Mouse (Mus musculus): ENCODE measurements around the gene Banp. TPM values are rescaled to one million over a fixed set of nuclear protein-coding genes. Genes with fewer than 3 reads are reported as not detected.

Gene Banp
- polyA plus RNA-seq, 1 experiment from 2014 or later = 54.7 TPM

DNA sequence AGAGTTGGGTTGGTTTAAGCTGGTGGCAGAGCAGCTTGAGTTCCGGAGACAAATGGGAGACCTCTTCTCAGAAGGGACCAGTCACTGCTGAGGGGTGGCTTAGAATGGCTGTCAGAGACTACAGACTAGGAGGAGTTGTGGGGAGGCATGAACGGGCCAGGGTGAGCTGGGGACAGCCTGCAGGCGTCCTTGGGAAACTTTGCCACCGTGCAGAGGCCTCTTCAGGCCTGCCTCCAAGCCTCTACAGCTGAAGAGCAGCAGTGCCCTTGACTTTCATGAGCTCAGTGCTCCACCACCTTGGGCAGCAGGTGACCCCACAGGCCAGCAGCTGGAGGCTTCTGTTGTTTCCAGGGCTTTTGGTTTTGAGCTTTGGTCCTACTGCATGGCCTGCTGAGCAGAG, 49.1 kb downstream of the Banp start:
- H3K36me3 ChIP-seq (ENCODE audit: control insufficient read depth, insufficient read depth, low read length) = peaks cover 31% of the 10 kb centered on the region
- no peaks in the 10 kb centered on the region for H3K4me1 ChIP-seq (ENCODE audit: control insufficient read depth, insufficient read depth, low read length)
- H3K4me3 ChIP-seq (ENCODE audit: low read depth, low read length) = no peak overlapping the region
- H3K27me3 ChIP-seq (ENCODE audit: control insufficient read depth, insufficient read depth, low read depth, low read length) = no peaks in the 10 kb centered on the region
- ATAC-seq = no peak
- H3K9me3 ChIP-seq (replicated peaks; ENCODE audit: control insufficient read depth, low read length, poor library complexity, severe bottlenecking) = no peaks in the 10 kb centered on the region
- 88% methylated on average over 4 of the region's 4 CpGs for WGBS
- no peak overlapping the region for H3K27ac ChIP-seq (ENCODE audit: low read length)
- H3K9ac ChIP-seq (ENCODE audit: low read depth, low read length) = no peak overlapping the region
- H3K4me2 ChIP-seq (ENCODE audit: low read length) = no peak overlapping the region

DNA sequence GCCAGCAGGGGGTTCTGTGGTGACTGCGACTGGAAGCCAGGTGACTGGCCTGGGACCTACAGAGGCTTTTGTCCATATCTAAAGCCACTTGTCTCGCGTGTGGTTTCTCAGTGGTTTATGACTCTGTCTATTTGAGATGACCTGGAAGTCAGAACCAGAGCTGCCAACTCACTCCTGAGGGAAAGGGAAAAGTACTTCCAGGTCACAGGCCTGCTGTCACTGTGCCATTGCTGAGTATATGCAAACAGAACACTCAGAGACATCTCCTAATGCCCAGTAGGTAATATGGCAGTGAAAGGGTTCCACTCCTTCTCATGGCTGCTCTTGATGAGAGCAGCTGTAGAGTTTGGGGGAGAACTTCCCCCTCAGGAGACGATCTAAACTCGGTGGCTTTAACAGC, 49.7 kb downstream of the Banp start:
- WGBS = 90% methylated on average over 5 of the region's 5 CpGs
- Histone ChIP-seq H3K36me3 (ENCODE audit: control insufficient read depth, insufficient read depth, low read length) (peaks cover 31% of the 10 kb centered on the region), H3K27me3 (ENCODE audit: control insufficient read depth, insufficient read depth, low read depth, low read length) (no peaks in the 10 kb centered on the region), H3K4me1 (ENCODE audit: control insufficient read depth, insufficient read depth, low read length) (peaks cover 3% of the 10 kb centered on the region; the same call in 1 of the 2 replicates), H3K9me3 (replicated peaks; ENCODE audit: control insufficient read depth, low read length, poor library complexity, severe bottlenecking) (no peaks in the 10 kb centered on the region), H3K4me3 (ENCODE audit: low read depth, low read length) (no peak overlapping the region), H3K27ac (ENCODE audit: low read length) (no peak overlapping the region), H3K4me2 (ENCODE audit: low read length) (no peak overlapping the region), H3K9ac (ENCODE audit: low read depth, low read length) (no peak overlapping the region)
- ATAC-seq = no peak

DNA sequence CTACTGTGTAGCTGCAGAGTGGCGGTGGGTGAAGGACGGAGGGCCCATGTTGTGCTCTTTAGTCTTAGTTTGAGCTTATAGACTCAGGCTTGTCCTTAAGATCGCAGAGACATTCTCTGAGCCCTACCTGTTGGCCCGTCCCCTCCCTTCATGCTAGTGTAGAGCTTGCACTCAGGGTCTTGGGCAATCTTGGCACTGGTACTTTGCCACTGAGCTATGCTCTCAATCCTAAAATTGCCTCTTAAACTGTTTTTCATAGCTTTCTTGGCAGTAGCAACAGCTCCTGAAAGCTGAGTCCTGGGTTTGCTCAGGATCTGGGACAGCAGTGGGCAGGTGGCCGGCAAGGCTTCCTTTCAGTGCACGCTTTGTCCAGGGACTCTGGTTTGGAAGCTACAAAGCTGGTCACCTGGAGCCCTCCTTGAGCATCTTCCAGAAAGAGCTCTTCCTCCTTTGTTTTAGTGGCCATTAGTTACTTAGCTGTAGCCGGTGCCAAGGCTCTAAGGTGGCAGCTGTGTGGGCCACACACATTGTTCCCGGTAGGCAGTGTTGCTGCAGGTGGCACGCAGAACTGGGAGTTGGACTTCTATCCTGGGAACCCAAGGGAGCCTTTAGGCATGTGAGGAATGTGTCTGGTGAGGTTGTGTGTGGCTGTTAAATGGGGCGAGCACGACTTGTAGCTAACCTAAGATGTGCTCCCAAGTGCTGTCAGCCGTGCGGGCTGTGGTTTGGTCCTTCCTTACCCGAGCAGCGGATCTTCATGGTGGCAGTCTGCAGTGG, 52.0 kb downstream of the Banp start:
- Histone ChIP-seq H3K4me1 (ENCODE audit: control insufficient read depth, insufficient read depth, low read length) (peaks cover 3% of the 10 kb centered on the region; the same call in 1 of the 2 replicates), H3K4me3 (ENCODE audit: low read depth, low read length) (no peak overlapping the region), H3K27ac (ENCODE audit: low read length) (no peak overlapping the region), H3K4me2 (ENCODE audit: low read length) (no peak overlapping the region), H3K9ac (ENCODE audit: low read depth, low read length) (no peak overlapping the region), H3K27me3 (ENCODE audit: control insufficient read depth, insufficient read depth, low read depth, low read length) (no peaks in the 10 kb centered on the region), H3K36me3 (ENCODE audit: control insufficient read depth, insufficient read depth, low read length) (peaks cover 34% of the 10 kb centered on the region), H3K9me3 (replicated peaks; ENCODE audit: control insufficient read depth, low read length, poor library complexity, severe bottlenecking) (no peaks in the 10 kb centered on the region)
- no peak for ATAC-seq
- 93% methylated on average over 15 of the region's 15 CpGs for WGBS

DNA sequence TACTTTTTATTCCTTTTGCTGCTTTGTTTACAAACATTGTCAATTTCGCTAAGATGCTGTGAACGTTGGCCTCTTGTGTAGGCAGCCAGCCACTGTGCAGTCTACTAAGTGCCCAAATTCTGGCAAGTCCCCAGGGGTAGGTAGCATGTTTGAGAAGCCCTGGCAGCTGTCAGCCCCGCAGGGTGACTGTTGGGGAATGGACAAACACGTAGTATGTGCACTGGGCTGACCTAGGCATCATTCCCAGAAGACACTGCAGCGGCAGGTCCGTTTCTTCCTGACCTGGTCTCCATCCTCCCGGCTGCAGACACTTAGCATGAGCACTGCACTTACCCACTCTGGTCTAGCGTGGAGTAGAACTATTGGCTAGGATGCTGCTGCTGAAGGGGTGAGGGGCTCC, 54.1 kb downstream of the Banp start:
- Histone ChIP-seq H3K4me3 (ENCODE audit: low read depth, low read length) (no peak overlapping the region), H3K36me3 (ENCODE audit: control insufficient read depth, insufficient read depth, low read length) (peaks cover 22% of the 10 kb centered on the region), H3K9me3 (replicated peaks; ENCODE audit: control insufficient read depth, low read length, poor library complexity, severe bottlenecking) (no peaks in the 10 kb centered on the region), H3K4me2 (ENCODE audit: low read length) (no peak overlapping the region), H3K27me3 (ENCODE audit: control insufficient read depth, insufficient read depth, low read depth, low read length) (no peaks in the 10 kb centered on the region), H3K4me1 (ENCODE audit: control insufficient read depth, insufficient read depth, low read length) (peaks cover 3% of the 10 kb centered on the region; the same call in 1 of the 2 replicates), H3K9ac (ENCODE audit: low read depth, low read length) (no peak overlapping the region), H3K27ac (ENCODE audit: low read length) (peak overlapping the region; percentile 50; the same call in 1 of the 2 replicates)
- WGBS = 78% methylated on average over 8 of the region's 8 CpGs
- ATAC-seq = no peak

DNA sequence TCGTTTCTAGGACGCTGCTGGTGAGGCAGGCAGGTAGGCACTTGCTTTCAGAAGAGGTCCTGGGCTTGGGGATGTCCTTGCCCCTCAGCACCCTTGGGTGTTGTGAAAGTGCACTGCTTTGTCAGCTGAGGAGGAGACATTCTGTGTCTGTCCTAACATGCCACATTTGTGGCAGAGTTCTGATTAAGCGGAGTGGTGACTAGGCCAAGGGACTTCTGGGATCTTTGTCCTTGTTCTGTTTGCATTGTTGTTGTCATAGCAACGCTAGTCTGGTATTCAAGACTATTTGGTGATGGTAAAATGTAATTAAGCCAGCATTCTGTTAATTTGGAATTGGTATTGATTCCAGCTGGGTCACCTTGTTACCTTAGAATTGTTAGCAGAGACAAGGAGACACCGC, 54.6 kb downstream of the Banp start:
- H3K27me3 ChIP-seq (ENCODE audit: control insufficient read depth, insufficient read depth, low read depth, low read length) = no peaks in the 10 kb centered on the region
- H3K36me3 ChIP-seq (ENCODE audit: control insufficient read depth, insufficient read depth, low read length) = peaks cover 19% of the 10 kb centered on the region
- WGBS = 80% methylated on average over 5 of the region's 5 CpGs
- ATAC-seq = no peak
- H3K9ac ChIP-seq (ENCODE audit: low read depth, low read length) = no peak overlapping the region
- no peak overlapping the region for H3K4me2 ChIP-seq (ENCODE audit: low read length)
- H3K4me3 ChIP-seq (ENCODE audit: low read depth, low read length) = no peak overlapping the region
- H3K27ac ChIP-seq (ENCODE audit: low read length) = peak overlapping the region; percentile 50; the same call in 1 of the 2 replicates
- no peaks in the 10 kb centered on the region for H3K9me3 ChIP-seq (replicated peaks; ENCODE audit: control insufficient read depth, low read length, poor library complexity, severe bottlenecking)
- H3K4me1 ChIP-seq (ENCODE audit: control insufficient read depth, insufficient read depth, low read length) = peaks cover 3% of the 10 kb centered on the region; the same call in 1 of the 2 replicates

DNA sequence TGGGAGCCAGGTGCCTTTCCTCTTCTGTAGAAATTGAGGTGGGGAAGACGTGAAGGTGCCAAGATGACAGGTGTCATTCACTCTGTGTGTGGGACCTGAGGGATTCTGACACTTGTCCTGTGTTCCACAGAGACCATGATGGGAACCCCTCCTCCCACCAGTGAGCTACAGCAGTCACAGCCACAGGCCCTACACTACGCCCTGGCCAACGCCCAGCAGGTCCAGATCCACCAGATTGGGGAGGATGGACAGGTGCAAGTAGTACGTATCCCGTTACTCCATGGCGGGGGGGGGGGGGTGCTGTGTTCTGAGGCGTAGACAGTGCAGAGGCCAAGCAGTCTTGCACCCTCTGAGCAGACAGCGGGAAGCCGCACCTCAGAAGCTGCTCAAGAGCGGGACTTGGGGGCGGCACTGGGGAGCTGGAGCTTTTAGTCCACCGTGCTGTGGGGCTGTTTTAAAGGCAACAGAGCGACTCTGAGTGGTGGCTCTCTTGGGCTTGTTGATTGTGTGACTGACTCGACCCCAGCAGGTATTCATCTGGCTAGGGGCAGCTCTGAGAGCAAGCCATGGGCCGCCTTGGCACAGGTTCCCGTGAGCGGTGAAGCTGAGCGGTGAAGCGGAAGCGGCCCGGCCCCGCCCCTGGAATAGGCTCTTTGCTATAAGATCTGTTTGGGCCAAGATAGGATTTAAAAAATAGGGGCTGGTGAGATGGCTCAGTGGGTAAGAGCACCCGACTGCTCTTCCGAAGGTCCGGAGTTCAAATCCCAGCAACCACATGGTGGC, 56.1 kb downstream of the Banp start:
- H3K4me1 ChIP-seq (ENCODE audit: control insufficient read depth, insufficient read depth, low read length) = peaks cover 3% of the 10 kb centered on the region; the same call in 1 of the 2 replicates
- H3K4me3 ChIP-seq (ENCODE audit: low read depth, low read length) = no peak overlapping the region
- no peak overlapping the region for H3K9ac ChIP-seq (ENCODE audit: low read depth, low read length)
- no peak overlapping the region for H3K27ac ChIP-seq (ENCODE audit: low read length)
- H3K9me3 ChIP-seq (replicated peaks; ENCODE audit: control insufficient read depth, low read length, poor library complexity, severe bottlenecking) = no peaks in the 10 kb centered on the region
- ATAC-seq = no peak
- H3K36me3 ChIP-seq (ENCODE audit: control insufficient read depth, insufficient read depth, low read length) = peaks cover 9% of the 10 kb centered on the region
- H3K27me3 ChIP-seq (ENCODE audit: control insufficient read depth, insufficient read depth, low read depth, low read length) = no peaks in the 10 kb centered on the region
- no peak overlapping the region for H3K4me2 ChIP-seq (ENCODE audit: low read length)
- WGBS = 81% methylated on average over 25 of the region's 25 CpGs

DNA sequence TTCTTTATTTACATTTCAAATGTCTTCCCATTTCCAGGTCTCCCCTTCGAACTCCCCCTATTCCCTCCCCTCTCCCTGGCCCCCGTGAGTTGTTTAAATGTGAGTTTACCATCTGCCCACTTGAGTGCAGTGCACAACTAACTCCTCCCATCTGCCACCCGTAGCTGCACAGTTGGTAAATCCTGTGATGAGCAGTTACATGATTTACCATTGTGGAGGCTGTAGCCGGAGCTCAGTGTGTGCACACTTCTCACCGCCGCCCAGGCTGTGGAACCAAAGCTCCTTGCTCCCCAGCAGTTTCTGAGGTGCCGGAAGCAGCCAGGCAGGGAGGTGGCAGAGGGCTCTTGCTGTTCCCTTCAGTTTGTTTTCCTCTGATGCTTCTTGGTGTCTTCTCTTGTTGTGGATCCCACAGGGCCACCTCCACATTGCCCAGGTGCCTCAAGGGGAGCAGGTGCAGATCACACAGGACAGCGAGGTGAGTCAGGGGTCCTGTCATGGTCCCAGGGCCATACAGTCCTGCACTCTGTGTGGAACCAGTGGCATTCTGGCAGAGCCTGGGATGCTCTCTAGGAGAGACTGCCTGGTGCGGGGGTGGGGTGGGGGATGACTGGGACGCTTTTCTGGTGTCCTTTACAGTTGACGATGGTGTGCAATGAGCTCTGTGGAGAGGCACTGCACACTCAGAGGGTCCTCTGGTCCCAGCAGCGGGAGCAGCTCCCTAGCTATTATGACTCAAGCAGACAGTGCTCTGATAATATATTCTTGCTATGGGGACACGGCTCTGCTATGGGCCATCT, 57.3 kb downstream of the Banp start:
- H3K9ac ChIP-seq (ENCODE audit: low read depth, low read length) = no peak overlapping the region
- no peak overlapping the region for H3K4me2 ChIP-seq (ENCODE audit: low read length)

DNA sequence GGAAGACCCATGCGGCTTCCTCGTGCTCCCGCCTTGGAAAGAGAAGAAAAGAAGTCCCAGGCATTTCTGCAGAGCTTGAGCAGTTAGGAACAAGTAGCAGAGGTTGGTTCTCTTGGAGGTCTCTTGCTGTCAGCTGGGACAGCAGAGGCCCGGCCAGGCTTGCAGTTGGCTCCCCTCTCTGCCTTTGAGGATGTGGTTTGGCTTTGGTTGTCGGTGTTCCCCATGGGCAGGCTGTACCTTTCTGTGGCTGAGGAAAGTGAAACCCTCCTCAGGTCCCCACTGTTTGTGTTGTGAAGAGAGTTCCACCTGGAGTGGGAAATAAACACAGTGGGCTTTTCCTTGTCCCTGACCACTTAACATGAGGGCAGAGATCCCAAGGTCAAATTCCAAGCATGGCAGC, 58.8 kb downstream of the Banp start:
- H3K4me1 ChIP-seq (ENCODE audit: control insufficient read depth, insufficient read depth, low read length) = peaks cover 3% of the 10 kb centered on the region; the same call in 1 of the 2 replicates
- no peak for ATAC-seq

More for the DNA sequence above, 57.3 kb downstream of the Banp start:
- no peak for ATAC-seq
- H3K27me3 ChIP-seq (ENCODE audit: control insufficient read depth, insufficient read depth, low read depth, low read length) = no peaks in the 10 kb centered on the region
- H3K4me1 ChIP-seq (ENCODE audit: control insufficient read depth, insufficient read depth, low read length) = peaks cover 3% of the 10 kb centered on the region; the same call in 1 of the 2 replicates
- 78% methylated on average over 13 of the region's 13 CpGs for WGBS
- H3K9me3 ChIP-seq (replicated peaks; ENCODE audit: control insufficient read depth, low read length, poor library complexity, severe bottlenecking) = no peaks in the 10 kb centered on the region
- peaks cover 9% of the 10 kb centered on the region for H3K36me3 ChIP-seq (ENCODE audit: control insufficient read depth, insufficient read depth, low read length)
- no peak overlapping the region for H3K27ac ChIP-seq (ENCODE audit: low read length)
- no peak overlapping the region for H3K4me3 ChIP-seq (ENCODE audit: low read depth, low read length)

More for the DNA sequence above, 58.8 kb downstream of the Banp start:
- Histone ChIP-seq H3K36me3 (ENCODE audit: control insufficient read depth, insufficient read depth, low read length) (peaks cover 9% of the 10 kb centered on the region), H3K9me3 (replicated peaks; ENCODE audit: control insufficient read depth, low read length, poor library complexity, severe bottlenecking) (no peaks in the 10 kb centered on the region), H3K27me3 (ENCODE audit: control insufficient read depth, insufficient read depth, low read depth, low read length) (no peaks in the 10 kb centered on the region), H3K4me2 (ENCODE audit: low read length) (no peak overlapping the region), H3K4me3 (ENCODE audit: low read depth, low read length) (no peak overlapping the region), H3K9ac (ENCODE audit: low read depth, low read length) (no peak overlapping the region), H3K27ac (ENCODE audit: low read length) (no peak overlapping the region)
- 95% methylated on average over 5 of the region's 5 CpGs for WGBS

Data from midbrain, embryonic 16.5 days (tissue).